Mouse (Mus musculus) heart, postnatal 36 days (tissue): ENCODE results near the gene Zfr2. TPM values are rescaled to one million over a fixed set of nuclear protein-coding genes. Genes with fewer than 3 reads are reported as not detected.
"Not testable (repeated sequence)": the region's sequence is repeated elsewhere in the genome, so short reads cannot be mapped to it uniquely, and the experiment has no call there.

Source experiments
- DNase-seq, 2 experiments: peaks; one replicate each; pipeline ENCODE4 v3.0.0; 2021 to 2022
- intact Hi-C: fragments of 180-260 bp; cut with DNase I; formaldehyde crosslinking; loops from one replicate; pipeline ENCODE4 v1.15.1; 2025
- total RNA-seq, 2 experiments: library from RNA; stranded (reverse); gene quantifications; 2 replicates each; pipeline ENCODE4 v1.2.3; 2021

The Zfr2 gene
- total RNA-seq, 2 experiments from 2014 or later = 2.5 to 3.6 TPM

GRCm38 (mm10) chr10:81201807-81202758 is 30.9 kb upstream of the Zfr2 start, which contains the start of gene Nmrk2:
Gene Nmrk2 (minus strand): TSS chr10:81202051.
- intact Hi-C loops = no loop called here
- DNase-seq = peak in 1 of 2 experiments; percentile 49

- intact Hi-C loops = no loop called here
- no peak for DNase-seq
Measured at GRCm38 (mm10) chr10:81202978-81203720, 29.8 kb upstream of the Zfr2 start.

- DNase-seq = no peak
- intact Hi-C loops = no loop called here
Measured at GRCm38 (mm10) chr10:81204137-81204536, 28.8 kb upstream of the Zfr2 start.

GRCm38 (mm10) chr10:81210154-81210553 is 22.8 kb upstream of the Zfr2 start:
- DNase-seq = no peak
- intact Hi-C loops = no loop called here

GRCm38 (mm10) chr10:81216260-81216659 is 16.7 kb upstream of the Zfr2 start:
- intact Hi-C loops = no loop called here
- no peak for DNase-seq

- intact Hi-C loops = loop anchor here (1.0 kb wide), 1 partner anchor 19 kb away; no protein-coding TSS in a partner anchor
- DNase-seq = no peak
Measured at GRCm38 (mm10) chr10:81216810-81217209, 16.1 kb upstream of the Zfr2 start.

- intact Hi-C loops = loop anchor here (1.0 kb wide), 1 partner anchor 19 kb away; no protein-coding TSS in a partner anchor
- DNase-seq = not testable (repeated sequence)
Measured at GRCm38 (mm10) chr10:81217267-81217666, 15.7 kb upstream of the Zfr2 start.

GRCm38 (mm10) chr10:81217964-81218363 is 15.0 kb upstream of the Zfr2 start:
- intact Hi-C loops = loop anchor here (1.0 kb wide), 1 partner anchor 20 kb away; no protein-coding TSS in a partner anchor
- peak; percentile 66 to 78 for DNase-seq

GRCm38 (mm10) chr10:81221402-81222015 is 11.4 kb upstream of the Zfr2 start:
- intact Hi-C loops = no loop called here

GRCm38 (mm10) chr10:81223731-81224130 is 9.2 kb upstream of the Zfr2 start:
- DNase-seq, intact Hi-C loops: not testable (repeated sequence)

More at GRCm38 (mm10) chr10:81221402-81222015, 11.4 kb upstream of the Zfr2 start:
- DNase-seq = no peak

GRCm38 (mm10) chr10:81229735-81230437 is 3.1 kb upstream of the Zfr2 start:
- DNase-seq = no peak
- intact Hi-C loops = no loop called here

- intact Hi-C loops = no loop called here
- DNase-seq = no peak
Measured at GRCm38 (mm10) chr10:81230438-81231332, 2.3 kb upstream of the Zfr2 start, which contains the start of gene Atcay. Gene Atcay (minus strand): TSS chr10:81230833.

GRCm38 (mm10) chr10:81231436-81231835 is 1.5 kb upstream of the Zfr2 start:
- intact Hi-C loops = no loop called here
- no peak for DNase-seq

GRCm38 (mm10) chr10:81233226-81233585 is 251 bp downstream of the Zfr2 start:
- DNase-seq = no peak
- intact Hi-C loops = no loop called here

GRCm38 (mm10) chr10:81234206-81234605 is 1.3 kb downstream of the Zfr2 start:
- no peak for DNase-seq
- intact Hi-C loops = no loop called here

GRCm38 (mm10) chr10:81236471-81237268 is 3.7 kb downstream of the Zfr2 start:
- intact Hi-C loops = no loop called here
- DNase-seq = no peak

GRCm38 (mm10) chr10:81238618-81239017 is 5.7 kb downstream of the Zfr2 start:
- intact Hi-C loops = no loop called here
- no peak for DNase-seq

GRCm38 (mm10) chr10:81240876-81241275 is 7.9 kb downstream of the Zfr2 start:
- intact Hi-C loops = no loop called here
- DNase-seq = peak in 1 of 2 experiments; percentile 46
